Mouse (Mus musculus): ENCODE measurements around the gene Mical3. TPM values are rescaled to one million over a fixed set of nuclear protein-coding genes. Genes with fewer than 3 reads are reported as not detected.

Mical3 gene
- polyA plus RNA-seq, 1 experiment = 10.3 TPM

GRCm38 (mm10) chr6:121102941-121103340, 27.9 kb downstream of the Mical3 start:
- Histone ChIP-seq H3K4me3 (ENCODE audit: insufficient read depth, poor library complexity, severe bottlenecking) (no peak overlapping the region), H3ac (ENCODE audit: control insufficient read depth, insufficient read length, low read depth) (no peak overlapping the region)

DNA sequence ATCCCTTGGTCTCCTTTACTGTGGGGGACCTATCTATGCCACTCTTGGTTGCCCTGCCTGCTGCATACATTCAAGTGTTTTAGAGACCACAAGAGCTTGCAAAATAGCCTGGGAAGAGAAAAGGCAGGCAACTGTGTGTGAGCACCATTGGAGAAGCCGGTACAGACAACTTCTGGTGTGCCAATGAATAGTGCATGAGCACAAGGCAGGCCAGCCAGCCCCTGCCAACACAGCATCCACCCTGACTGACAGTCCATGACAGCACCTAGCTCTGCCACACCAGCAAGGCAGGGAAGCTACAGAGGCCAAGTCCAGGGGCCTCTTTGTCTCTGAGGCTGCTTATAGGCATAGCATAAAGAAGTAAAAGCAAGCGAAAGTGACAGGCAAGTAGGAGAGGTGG, 28.7 kb downstream of the Mical3 start:
- Histone ChIP-seq H3ac (ENCODE audit: control insufficient read depth, insufficient read length, low read depth) (no peak overlapping the region), H3K27me3 (ENCODE audit: control insufficient read depth, insufficient read depth, insufficient read length) (no peaks in the 10 kb centered on the region), H3K4me3 (ENCODE audit: insufficient read depth, poor library complexity, severe bottlenecking) (no peak overlapping the region), H3K36me3 (ENCODE audit: control insufficient read depth, insufficient read depth) (no peaks in the 10 kb centered on the region), H3K79me3 (ENCODE audit: low read depth) (no peaks in the 10 kb centered on the region), H3K79me2 (ENCODE audit: control insufficient read depth, insufficient read depth) (peaks cover 25% of the 10 kb centered on the region)
- TF ChIP-seq FOSL1 (IDR thresholded peaks at IDR 0.05; ENCODE audit: insufficient read depth, low read length, poor library complexity, severe bottlenecking) (no peak), CTCF (IDR thresholded peaks at IDR 0.05; ENCODE audit: control insufficient read depth, insufficient read depth, insufficient read length) (no peak), MAX (IDR thresholded peaks at IDR 0.05) (no peak), MYOD1 (IDR thresholded peaks at IDR 0.05; ENCODE audit: control insufficient read depth, insufficient read length, low read depth) (no peak), CEBPB (IDR thresholded peaks at IDR 0.05; ENCODE audit: low read depth) (no peak), USF1 (IDR thresholded peaks at IDR 0.05; ENCODE audit: low read depth) (no peak), MYOG (IDR thresholded peaks at IDR 0.05; ENCODE audit: control insufficient read depth, extremely low read depth, insufficient read length) (no peak)

More at GRCm38 (mm10) chr6:121102941-121103340, 27.9 kb downstream of the Mical3 start:
- Histone ChIP-seq H3K27me3 (ENCODE audit: control insufficient read depth, insufficient read depth, insufficient read length) (no peaks in the 10 kb centered on the region), H3K79me3 (ENCODE audit: low read depth) (no peaks in the 10 kb centered on the region), H3K79me2 (ENCODE audit: control insufficient read depth, insufficient read depth) (peaks cover 33% of the 10 kb centered on the region), H3K36me3 (ENCODE audit: control insufficient read depth, insufficient read depth) (no peaks in the 10 kb centered on the region)
- TF ChIP-seq CTCF (IDR thresholded peaks at IDR 0.05; ENCODE audit: control insufficient read depth, insufficient read depth, insufficient read length) (no peak), MAX (IDR thresholded peaks at IDR 0.05) (no peak), USF1 (IDR thresholded peaks at IDR 0.05; ENCODE audit: low read depth) (no peak), MYOD1 (IDR thresholded peaks at IDR 0.05; ENCODE audit: control insufficient read depth, insufficient read length, low read depth) (no peak), FOSL1 (IDR thresholded peaks at IDR 0.05; ENCODE audit: insufficient read depth, low read length, poor library complexity, severe bottlenecking) (no peak), CEBPB (IDR thresholded peaks at IDR 0.05; ENCODE audit: low read depth) (no peak), MYOG (IDR thresholded peaks at IDR 0.05; ENCODE audit: control insufficient read depth, extremely low read depth, insufficient read length) (no peak)

DNA sequence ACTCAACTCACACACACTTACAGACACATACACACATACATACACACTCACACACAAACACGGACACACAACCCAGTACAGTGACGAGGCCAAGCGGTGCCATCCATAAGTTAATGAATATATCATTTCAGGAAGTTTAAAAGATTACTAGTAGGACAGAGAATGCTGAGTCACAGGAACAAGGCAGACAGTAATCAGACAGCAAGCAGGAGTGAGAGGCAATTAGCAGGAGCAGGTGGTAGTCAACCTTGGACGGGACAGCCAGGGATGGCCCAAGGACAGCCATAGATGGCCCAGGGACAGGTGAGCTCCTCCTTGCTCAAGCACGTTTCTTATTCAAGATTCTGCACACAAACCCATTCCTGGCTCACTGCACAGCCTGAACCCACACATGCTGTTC, 29.6 kb downstream of the Mical3 start:
- no peaks in the 10 kb centered on the region for H3K27me3 ChIP-seq (ENCODE audit: control insufficient read depth, insufficient read depth, insufficient read length)
- TF ChIP-seq CEBPB (IDR thresholded peaks at IDR 0.05; ENCODE audit: low read depth) = no peak
- peak; percentile 19 for TF ChIP-seq MYOD1 (IDR thresholded peaks at IDR 0.05; ENCODE audit: control insufficient read depth, insufficient read length, low read depth)
- no peak overlapping the region for H3K4me3 ChIP-seq (ENCODE audit: insufficient read depth, poor library complexity, severe bottlenecking)
- no peak overlapping the region for H3ac ChIP-seq (ENCODE audit: control insufficient read depth, insufficient read length, low read depth)
- H3K79me2 ChIP-seq (ENCODE audit: control insufficient read depth, insufficient read depth) = peaks cover 23% of the 10 kb centered on the region
- no peaks in the 10 kb centered on the region for H3K79me3 ChIP-seq (ENCODE audit: low read depth)
- no peaks in the 10 kb centered on the region for H3K36me3 ChIP-seq (ENCODE audit: control insufficient read depth, insufficient read depth)

- Histone ChIP-seq H3K36me3 (ENCODE audit: control insufficient read depth, insufficient read depth) (no peaks in the 10 kb centered on the region), H3ac (ENCODE audit: control insufficient read depth, insufficient read length, low read depth) (no peak overlapping the region), H3K27me3 (ENCODE audit: control insufficient read depth, insufficient read depth, insufficient read length) (no peaks in the 10 kb centered on the region), H3K79me2 (ENCODE audit: control insufficient read depth, insufficient read depth) (peaks cover 23% of the 10 kb centered on the region), H3K79me3 (ENCODE audit: low read depth) (no peaks in the 10 kb centered on the region), H3K4me3 (ENCODE audit: insufficient read depth, poor library complexity, severe bottlenecking) (no peak overlapping the region)
- no peak for TF ChIP-seq CTCF (IDR thresholded peaks at IDR 0.05; ENCODE audit: control insufficient read depth, insufficient read depth, insufficient read length)
- TF ChIP-seq MYOG (IDR thresholded peaks at IDR 0.05; ENCODE audit: control insufficient read depth, extremely low read depth, insufficient read length) = no peak
- no peak for TF ChIP-seq CEBPB (IDR thresholded peaks at IDR 0.05; ENCODE audit: low read depth)
- TF ChIP-seq MAX (IDR thresholded peaks at IDR 0.05) = no peak
- TF ChIP-seq USF1 (IDR thresholded peaks at IDR 0.05; ENCODE audit: low read depth) = no peak
- no peak for TF ChIP-seq FOSL1 (IDR thresholded peaks at IDR 0.05; ENCODE audit: insufficient read depth, low read length, poor library complexity, severe bottlenecking)
- TF ChIP-seq MYOD1 (IDR thresholded peaks at IDR 0.05; ENCODE audit: control insufficient read depth, insufficient read length, low read depth) = no peak
Observed at GRCm38 (mm10) chr6:121099831-121100230, 31.0 kb downstream of the Mical3 start.

DNA sequence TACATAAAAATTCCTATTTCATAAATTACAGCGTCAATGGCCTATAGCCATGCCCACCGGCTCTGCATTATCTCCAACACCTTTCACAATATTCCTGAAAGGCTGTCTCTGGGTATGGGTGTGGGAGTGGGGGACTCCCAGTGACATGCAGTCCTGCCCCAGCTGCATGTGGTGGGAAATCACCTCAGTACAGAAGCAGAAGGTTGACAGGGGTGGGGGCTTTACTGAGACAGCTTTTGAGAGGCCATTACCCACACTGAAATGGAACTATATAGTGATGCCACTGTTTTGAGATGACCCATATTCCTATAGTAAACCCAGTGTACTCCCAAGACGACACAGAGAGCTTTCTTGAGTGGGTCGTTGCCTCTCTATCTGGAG, 31.6 kb downstream of the Mical3 start:
- Histone ChIP-seq H3ac (ENCODE audit: control insufficient read depth, insufficient read length, low read depth) (no peak overlapping the region), H3K79me2 (ENCODE audit: control insufficient read depth, insufficient read depth) (peaks cover 23% of the 10 kb centered on the region), H3K36me3 (ENCODE audit: control insufficient read depth, insufficient read depth) (no peaks in the 10 kb centered on the region), H3K79me3 (ENCODE audit: low read depth) (no peaks in the 10 kb centered on the region), H3K27me3 (ENCODE audit: control insufficient read depth, insufficient read depth, insufficient read length) (no peaks in the 10 kb centered on the region), H3K4me3 (ENCODE audit: insufficient read depth, poor library complexity, severe bottlenecking) (no peak overlapping the region)
- TF ChIP-seq MAX (IDR thresholded peaks at IDR 0.05) = no peak
- TF ChIP-seq FOSL1 (IDR thresholded peaks at IDR 0.05; ENCODE audit: insufficient read depth, low read length, poor library complexity, severe bottlenecking) = no peak
- no peak for TF ChIP-seq CTCF (IDR thresholded peaks at IDR 0.05; ENCODE audit: control insufficient read depth, insufficient read depth, insufficient read length)
- no peak for TF ChIP-seq CEBPB (IDR thresholded peaks at IDR 0.05; ENCODE audit: low read depth)
- TF ChIP-seq MYOG (IDR thresholded peaks at IDR 0.05; ENCODE audit: control insufficient read depth, extremely low read depth, insufficient read length) = no peak
- TF ChIP-seq MYOD1 (IDR thresholded peaks at IDR 0.05; ENCODE audit: control insufficient read depth, insufficient read length, low read depth) = no peak
- no peak for TF ChIP-seq USF1 (IDR thresholded peaks at IDR 0.05; ENCODE audit: low read depth)

- Histone ChIP-seq H3ac (ENCODE audit: control insufficient read depth, insufficient read length, low read depth) (no peak overlapping the region), H3K4me3 (ENCODE audit: insufficient read depth, poor library complexity, severe bottlenecking) (no peak overlapping the region), H3K36me3 (ENCODE audit: control insufficient read depth, insufficient read depth) (no peaks in the 10 kb centered on the region), H3K79me2 (ENCODE audit: control insufficient read depth, insufficient read depth) (peaks cover 20% of the 10 kb centered on the region), H3K79me3 (ENCODE audit: low read depth) (no peaks in the 10 kb centered on the region), H3K27me3 (ENCODE audit: control insufficient read depth, insufficient read depth, insufficient read length) (no peaks in the 10 kb centered on the region)
- TF ChIP-seq MYOD1 (IDR thresholded peaks at IDR 0.05; ENCODE audit: control insufficient read depth, insufficient read length, low read depth) = no peak
- no peak for TF ChIP-seq FOSL1 (IDR thresholded peaks at IDR 0.05; ENCODE audit: insufficient read depth, low read length, poor library complexity, severe bottlenecking)
- no peak for TF ChIP-seq CEBPB (IDR thresholded peaks at IDR 0.05; ENCODE audit: low read depth)
- no peak for TF ChIP-seq USF1 (IDR thresholded peaks at IDR 0.05; ENCODE audit: low read depth)
- TF ChIP-seq CTCF (IDR thresholded peaks at IDR 0.05; ENCODE audit: control insufficient read depth, insufficient read depth, insufficient read length) = no peak
- no peak for TF ChIP-seq MYOG (IDR thresholded peaks at IDR 0.05; ENCODE audit: control insufficient read depth, extremely low read depth, insufficient read length)
- no peak for TF ChIP-seq MAX (IDR thresholded peaks at IDR 0.05)
Observed at GRCm38 (mm10) chr6:121098511-121099227, 32.1 kb downstream of the Mical3 start.

Measured in C2C12 (cell line).